ENCODE assay signal across 8 mouse cellular contexts in the genomic region with DNA sequence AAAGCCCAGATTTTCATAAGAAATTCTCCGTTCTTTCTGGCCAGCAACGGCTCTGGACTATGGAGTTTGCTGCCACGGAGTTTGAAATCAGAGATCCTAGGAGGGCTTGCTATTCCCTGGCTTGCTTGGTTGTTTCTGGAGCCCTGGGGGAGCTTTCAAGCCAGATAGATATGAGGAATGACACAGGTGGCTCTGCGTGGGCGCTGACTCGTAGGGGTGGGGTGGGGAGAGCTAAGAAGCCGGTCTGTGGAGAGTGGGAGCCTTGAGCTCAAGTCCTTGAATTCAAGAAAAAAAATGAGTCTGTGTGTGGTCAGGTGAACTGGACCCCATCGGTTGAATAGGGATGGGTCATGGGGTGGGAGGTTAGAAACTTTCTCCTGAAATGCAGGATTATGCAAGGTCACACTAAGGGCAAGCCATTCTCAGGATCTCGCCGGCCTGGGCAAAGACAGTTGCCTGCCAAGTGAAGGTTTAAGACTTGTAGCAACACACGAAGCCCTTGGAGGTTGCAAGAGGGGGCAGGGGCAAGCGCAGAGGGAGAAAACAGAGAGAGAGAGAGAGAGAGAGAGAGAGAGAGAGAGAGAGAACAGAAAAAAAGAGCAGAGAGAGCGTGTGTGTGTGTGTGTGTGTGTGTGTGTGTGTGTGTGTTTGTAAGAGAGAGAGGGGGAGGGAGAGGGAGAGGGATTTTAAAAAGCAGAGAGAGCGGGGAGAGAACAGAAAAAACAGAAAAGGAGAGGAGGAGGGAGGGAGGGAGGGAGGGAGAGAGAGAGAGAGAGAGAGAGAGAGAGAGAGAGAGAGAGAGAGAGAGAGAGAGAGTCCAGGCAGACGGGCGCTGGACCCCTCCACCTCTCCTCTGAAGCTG. TPM values are rescaled to one million over a fixed set of nuclear protein-coding genes. Genes with fewer than 3 reads are reported as not detected.
DNase-seq lines count a peak whose midpoint lies in the region; ATAC-seq and TF ChIP-seq lines count a peak whose summit lies in the region.

No protein-coding gene starts in this region.

- peak overlapping the region; percentile 49 for H3K4me3 ChIP-seq in left cerebral cortex, adult 2 months
- peak overlapping the region; percentile 26 for H3K4me3 ChIP-seq in embryonic facial prominence, embryonic 12.5 days
- H3K4me3 ChIP-seq in hindbrain, postnatal 0 days (ENCODE audit: low read length) = peak overlapping the region; percentile 54
- peak overlapping the region; percentile 58 for H3K4me3 ChIP-seq in neural tube, embryonic 14.5 days (ENCODE audit: low read depth, low read length)

- H3K9ac ChIP-seq in embryonic facial prominence, embryonic 12.5 days = peak overlapping the region; percentile 38; the same call in 1 of the 2 replicates
- peak overlapping the region; percentile 65 for H3K9ac ChIP-seq in hindbrain, postnatal 0 days (replicated peaks; ENCODE audit: low read length)
- H3K9ac ChIP-seq in neural tube, embryonic 14.5 days (replicated peaks; ENCODE audit: low read depth, low read length) = peak overlapping the region; percentile 70

- no peaks in the 10 kb centered on the region for H3K36me3 ChIP-seq in embryonic facial prominence, embryonic 12.5 days
- H3K36me3 ChIP-seq in hindbrain, postnatal 0 days (ENCODE audit: insufficient read depth, low read length) = no peaks in the 10 kb centered on the region
- no peaks in the 10 kb centered on the region for H3K36me3 ChIP-seq in neural tube, embryonic 14.5 days (ENCODE audit: control insufficient read depth, insufficient read depth, low read length)

- DNase-seq in left cerebral cortex, adult 2 months (ENCODE audit: extremely low spot score in 1 of 2, low spot score in 2 of 2) = no peak
- no peak for DNase-seq in left cerebral cortex, adult 18-20 months (ENCODE audit: low spot score in 2 of 2)
- DNase-seq in hindbrain, postnatal 0 days (ENCODE audit: low spot score) = peak; percentile 12
- no peak for DNase-seq in adrenal gland, adult 18-20 months (ENCODE audit: low spot score in 2 of 2)
- no peak for DNase-seq in c-Kit-positive CD71-positive TER-119-positive erythroid progenitor cells, embryonic 14.5 days (ENCODE audit: low spot score)
- DNase-seq in cerebellum, adult 11-12 months = no peak

- H3K27ac ChIP-seq in left cerebral cortex, adult 2 months = no peak overlapping the region
- H3K27ac ChIP-seq in embryonic facial prominence, embryonic 12.5 days = no peak overlapping the region
- H3K27ac ChIP-seq in hindbrain, postnatal 0 days = peak overlapping the region; percentile 83
- peak overlapping the region; percentile 79 for H3K27ac ChIP-seq in neural tube, embryonic 14.5 days (ENCODE audit: low read depth, low read length)

- intact Hi-C loops in left cerebral cortex, adult 2 months (cut with DNase I) = loop anchor here (5.0 kb wide), 1 partner anchor 35 kb away; a partner anchor contains a TSS

- H3K4me1 ChIP-seq in embryonic facial prominence, embryonic 12.5 days = peaks cover 19% of the 10 kb centered on the region; the same call in 1 of the 2 replicates
- H3K4me1 ChIP-seq in hindbrain, postnatal 0 days (ENCODE audit: insufficient read depth, low read length) = no peaks in the 10 kb centered on the region
- peaks cover 30% of the 10 kb centered on the region for H3K4me1 ChIP-seq in neural tube, embryonic 14.5 days (ENCODE audit: control insufficient read depth, insufficient read depth, low read length)

- peak overlapping the region; percentile 56 for H3K4me2 ChIP-seq in embryonic facial prominence, embryonic 12.5 days (replicated peaks)
- H3K4me2 ChIP-seq in hindbrain, postnatal 0 days (ENCODE audit: low read depth, low read length) = peak overlapping the region; percentile 66
- H3K4me2 ChIP-seq in neural tube, embryonic 14.5 days (ENCODE audit: low read depth, low read length) = peak overlapping the region; percentile 72

- H3K27me3 ChIP-seq in embryonic facial prominence, embryonic 12.5 days = peaks cover 47% of the 10 kb centered on the region
- H3K27me3 ChIP-seq in hindbrain, postnatal 0 days (ENCODE audit: insufficient read depth, low read length) = no peaks in the 10 kb centered on the region
- H3K27me3 ChIP-seq in neural tube, embryonic 14.5 days (ENCODE audit: control insufficient read depth, insufficient read depth, low read length) = peaks cover 3% of the 10 kb centered on the region; the same call in 1 of the 2 replicates

- 13% methylated on average over 16 of the region's 16 CpGs for WGBS in embryonic facial prominence, embryonic 12.5 days
- 10% methylated on average over 13 of the region's 16 CpGs for WGBS in hindbrain, postnatal 0 days
- WGBS in neural tube, embryonic 14.5 days = 6% methylated on average over 16 of the region's 16 CpGs

- TF ChIP-seq CTCF in left cerebral cortex, adult 2 months (IDR thresholded peaks at IDR 0.05) = no peak
- no peak for TF ChIP-seq CTCF in hindbrain, postnatal 0 days (IDR thresholded peaks at IDR 0.05; ENCODE audit: low read depth)

- no peak; the same call in 1 of the 2 replicates for ATAC-seq in embryonic facial prominence, embryonic 12.5 days (ENCODE audit: insufficient number of reproducible peaks, insufficient read depth, low FRiP score, low TSS enrichment)
- ATAC-seq in hindbrain, postnatal 0 days = peak; percentile 10; the same call in 1 of the 2 replicates
- no peak for ATAC-seq in neural tube, embryonic 14.5 days (ENCODE audit: low read depth)

- H3K9me3 ChIP-seq in embryonic facial prominence, embryonic 12.5 days = no peaks in the 10 kb centered on the region
- no peaks in the 10 kb centered on the region for H3K9me3 ChIP-seq in hindbrain, postnatal 0 days (ENCODE audit: low read length)
- H3K9me3 ChIP-seq in neural tube, embryonic 14.5 days (ENCODE audit: control insufficient read depth, low read length) = no peaks in the 10 kb centered on the region

RNA-seq across cellular contexts. Expression of a gene that starts 13.8 kb away (rescaled TPM):
- total RNA-seq in left cerebral cortex, adult 2 months (2021) = 10 to 100 TPM; 20.6 to 22.1 TPM
- 10 to 100 TPM; 21.5 to 25.5 TPM for total RNA-seq in left cerebral cortex, adult 18-20 months (2021)
- 43.4 and 45.8 TPM in 2 replicates for polyA plus RNA-seq in embryonic facial prominence, embryonic 12.5 days (2016; fragmentation: Nextera tagmentation; extraction: Ambion mirVana)
- total RNA-seq in hindbrain, postnatal 0 days (2014; rRNA removed) = 36.6 and 43.0 TPM in 2 replicates
- 49.3 and 54.4 TPM in 2 replicates for polyA plus RNA-seq in hindbrain, postnatal 0 days (2015; fragmentation: Nextera tagmentation; extraction: Ambion mirVana)
- 38.9 and 47.5 TPM in 2 replicates for polyA plus RNA-seq in neural tube, embryonic 14.5 days (2014; fragmentation: Nextera tagmentation; extraction: Ambion mirVana)
- total RNA-seq in adrenal gland, adult 18-20 months (2021) = 10 to 100 TPM; 45.7 to 52.2 TPM

RNA-seq across cellular contexts. Expression of a gene that starts 31.4 kb away (rescaled TPM):
- 1 to 10 TPM in 1 of 2 experiments, under 1 TPM in 1; 0.65 to 1.2 TPM for total RNA-seq in left cerebral cortex, adult 2 months (2021)
- total RNA-seq in left cerebral cortex, adult 18-20 months (2021) = 1 to 10 TPM in 1 of 2 experiments, under 1 TPM in 1; 0.91 to 1.4 TPM
- polyA plus RNA-seq in embryonic facial prominence, embryonic 12.5 days (2016; fragmentation: Nextera tagmentation; extraction: Ambion mirVana) = 0.59 TPM in 1 of 2 replicates, not detected in the other
- total RNA-seq in hindbrain, postnatal 0 days (2014; rRNA removed) = 2.0 and 4.1 TPM in 2 replicates
- polyA plus RNA-seq in hindbrain, postnatal 0 days (2015; fragmentation: Nextera tagmentation; extraction: Ambion mirVana) = 0.76 and 1.3 TPM in 2 replicates
- 0.77 and 1.3 TPM in 2 replicates for polyA plus RNA-seq in neural tube, embryonic 14.5 days (2014; fragmentation: Nextera tagmentation; extraction: Ambion mirVana)
- 10 to 100 TPM in 1 of 2 experiments, 1 to 10 TPM in 1; 5.4 to 12.2 TPM for total RNA-seq in adrenal gland, adult 18-20 months (2021)

RNA-seq across cellular contexts. Expression of a gene that starts 34.8 kb away (rescaled TPM):
- total RNA-seq in left cerebral cortex, adult 2 months (2021) = 1 to 10 TPM; 6.1 TPM
- 1 to 10 TPM; 5.4 to 6.2 TPM for total RNA-seq in left cerebral cortex, adult 18-20 months (2021)
- polyA plus RNA-seq in embryonic facial prominence, embryonic 12.5 days (2016; fragmentation: Nextera tagmentation; extraction: Ambion mirVana) = 23.7 and 24.8 TPM in 2 replicates
- total RNA-seq in hindbrain, postnatal 0 days (2014; rRNA removed) = 10.4 and 13.6 TPM in 2 replicates
- 6.4 and 6.9 TPM in 2 replicates for polyA plus RNA-seq in hindbrain, postnatal 0 days (2015; fragmentation: Nextera tagmentation; extraction: Ambion mirVana)
- 12.9 and 14.9 TPM in 2 replicates for polyA plus RNA-seq in neural tube, embryonic 14.5 days (2014; fragmentation: Nextera tagmentation; extraction: Ambion mirVana)
- 10 to 100 TPM; 10.5 to 11.8 TPM for total RNA-seq in adrenal gland, adult 18-20 months (2021)

Comparison
In these comparisons a context has a peak if more than half of its experiments do, and no peak if none do; other contexts are left out.
1. H3K27ac ChIP-seq: peak in hindbrain, postnatal 0 days (single experiment) and neural tube, embryonic 14.5 days (single experiment); none in left cerebral cortex, adult 2 months (single experiment) and embryonic facial prominence, embryonic 12.5 days (single experiment).
2. Peak in every context shown above with its lines, with median percentiles within 50 percentile points of each other: H3K4me3 ChIP-seq, H3K4me2 ChIP-seq and H3K9ac ChIP-seq.